ENCODE assay signal across 8 mouse cellular contexts in the genomic region with DNA sequence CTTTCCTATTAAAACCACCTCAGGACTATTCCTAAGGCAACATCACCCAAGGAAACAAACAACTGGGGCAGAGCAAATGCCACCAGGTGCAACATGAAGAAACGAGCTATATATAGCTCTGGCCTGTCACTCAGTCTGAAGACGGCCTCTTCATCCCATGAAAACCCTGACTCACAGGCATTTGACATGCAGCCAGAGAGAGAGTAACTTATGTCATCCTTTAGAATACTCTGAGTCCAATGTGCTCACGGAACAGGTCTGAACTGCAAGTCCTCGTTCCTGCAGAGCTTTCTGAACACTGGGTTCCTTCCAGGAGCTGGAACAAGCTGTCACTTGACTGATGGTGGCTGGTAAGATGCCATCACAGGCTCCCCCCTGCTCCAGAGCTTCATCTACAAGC.
DNase-seq lines count a peak whose midpoint lies in the region.

No protein-coding gene starts in this region.

- peak; percentile 29 for DNase-seq in left cerebral cortex, adult 11 months (ENCODE audit: low spot score)
- DNase-seq in left cerebral cortex, postnatal 10 days (ENCODE audit: extremely low spot score in 1 of 2, low spot score in 2 of 2) = no peak
- DNase-seq in cerebellum, adult 11-12 months = peak; percentile 90
- DNase-seq in heart, adult 8-10 months (ENCODE audit: low spot score) = peak; percentile 71
- peak; percentile 35 for DNase-seq in lung, postnatal 14 days
- no peak for DNase-seq in retina, postnatal 1 day
- no peak for DNase-seq in yolk sac, embryonic 10.5 days (ENCODE audit: low spot score)
- no peak for DNase-seq in spleen, adult 18-20 months

- intact Hi-C loops in left cerebral cortex, postnatal 10 days (cut with DNase I) = loop anchor here (10.0 kb wide), 1 partner anchor 98 kb away; no protein-coding TSS in a partner anchor

Comparison
In these comparisons a context has a peak if more than half of its experiments do, and no peak if none do; other contexts are left out.
1. DNase-seq: peak in left cerebral cortex, adult 11 months (single experiment), cerebellum, adult 11-12 months (single experiment), heart, adult 8-10 months (single experiment) and lung, postnatal 14 days (single experiment); none in left cerebral cortex, postnatal 10 days (0 of 2), retina, postnatal 1 day (single experiment), yolk sac, embryonic 10.5 days (single experiment) and spleen, adult 18-20 months (0 of 2).